34 mouse cellular contexts compared by ENCODE assay signal in genomic region chr11:89071522-89071921, GRCm38 (mm10). TPM values are rescaled to one million over a fixed set of nuclear protein-coding genes. Genes with fewer than 3 reads are reported as not detected.
"Had no signal": no experiment of that assay in that cellular context is flagged by ENCODE, and none has a peak within 500 bp of the region (broad histone marks: within the 10 kb centered on the region; RNA-seq: fewer than 3 reads in every experiment).

No protein-coding gene starts in this region.

- ATAC-seq: forebrain, embryonic 13.5 days; forebrain, embryonic 14.5 days; forebrain, embryonic 15.5 days; forebrain, embryonic 16.5 days; forebrain, postnatal 0 days had no signal

- H3K4me1 ChIP-seq: embryonic facial prominence, embryonic 12.5 days; embryonic facial prominence, embryonic 13.5 days; embryonic facial prominence, embryonic 15.5 days; forebrain, embryonic 13.5 days; forebrain, embryonic 15.5 days had no signal

- H3K27ac ChIP-seq: embryonic facial prominence, embryonic 10.5 days; embryonic facial prominence, embryonic 12.5 days; embryonic facial prominence, embryonic 13.5 days; embryonic facial prominence, embryonic 15.5 days; forebrain, embryonic 10.5 days; forebrain, embryonic 12.5 days; forebrain, embryonic 13.5 days; forebrain, embryonic 15.5 days; gastrocnemius, adult 2 months; heart, adult 2 months had no signal

- DNase-seq: cerebellum, adult 2 months; cerebellum, adult 8-10 months; cerebellum, adult 9-10 months; cerebellum, adult 9-11 months; cerebellum, postnatal 10 days; cerebellum, postnatal 14 days; cerebellum, postnatal 25 days; cerebellum, postnatal 36 days; embryo, embryonic 11 days; forebrain, postnatal 0 days; gastrocnemius, adult 2 months; gastrocnemius, postnatal 10 days; gastrocnemius, postnatal 14 days; gastrocnemius, postnatal 25 days; gastrocnemius, postnatal 36 days; heart, adult 18-20 months; heart, adult 2 months had no signal

- H3K4me3 ChIP-seq: embryonic facial prominence, embryonic 10.5 days; embryonic facial prominence, embryonic 12.5 days; embryonic facial prominence, embryonic 13.5 days; embryonic facial prominence, embryonic 15.5 days; erythroblast, embryonic 14.5 days; forebrain, embryonic 10.5 days; forebrain, embryonic 12.5 days; forebrain, embryonic 13.5 days; forebrain, embryonic 15.5 days; gastrocnemius, adult 2 months; heart, adult 2 months had no signal

- H3K9ac ChIP-seq: embryonic facial prominence, embryonic 12.5 days; embryonic facial prominence, embryonic 13.5 days; embryonic facial prominence, embryonic 15.5 days; forebrain, embryonic 12.5 days; forebrain, embryonic 13.5 days; forebrain, embryonic 15.5 days; forebrain, postnatal 0 days had no signal

- H3K4me2 ChIP-seq: embryonic facial prominence, embryonic 12.5 days; embryonic facial prominence, embryonic 13.5 days; embryonic facial prominence, embryonic 15.5 days; forebrain, embryonic 12.5 days; forebrain, embryonic 13.5 days; forebrain, embryonic 15.5 days had no signal

- H3K27me3 ChIP-seq: embryonic facial prominence, embryonic 12.5 days; embryonic facial prominence, embryonic 13.5 days; embryonic facial prominence, embryonic 15.5 days; forebrain, embryonic 12.5 days; forebrain, embryonic 13.5 days; forebrain, embryonic 15.5 days had no signal

- H3K36me3 ChIP-seq: embryonic facial prominence, embryonic 10.5 days; embryonic facial prominence, embryonic 12.5 days; embryonic facial prominence, embryonic 13.5 days; embryonic facial prominence, embryonic 15.5 days; forebrain, embryonic 10.5 days; forebrain, embryonic 12.5 days; forebrain, embryonic 15.5 days had no signal

- H3K9me3 ChIP-seq: embryonic facial prominence, embryonic 10.5 days; embryonic facial prominence, embryonic 12.5 days; embryonic facial prominence, embryonic 13.5 days; embryonic facial prominence, embryonic 15.5 days; forebrain, embryonic 10.5 days; forebrain, embryonic 12.5 days; forebrain, embryonic 13.5 days; forebrain, embryonic 15.5 days had no signal

RNA-seq across cellular contexts. Expression of gene Gm525, which starts 2.1 kb away (rescaled TPM):
- total RNA-seq: common myeloid progenitor, adult 5-6 weeks; forebrain, postnatal 0 days; gastrocnemius, adult 18-20 months; gastrocnemius, adult 2 months; gastrocnemius, adult 8-10 months; gastrocnemius, postnatal 10 days; gastrocnemius, postnatal 14 days; gastrocnemius, postnatal 25 days; gastrocnemius, postnatal 36 days; granulocyte monocyte progenitor cell, adult 5-6 weeks; heart, adult 18-20 months; heart, adult 2 months had no signal
- polyA plus RNA-seq: embryonic facial prominence, embryonic 10.5 days; embryonic facial prominence, embryonic 11.5 days; erythroblast, embryonic 14.5 days; forebrain, embryonic 10.5 days; forebrain, embryonic 11.5 days; forebrain, embryonic 12.5 days; forebrain, embryonic 13.5 days; forebrain, embryonic 14.5 days; forebrain, embryonic 15.5 days; forebrain, embryonic 16.5 days had no signal

RNA-seq across cellular contexts. Expression of gene Dgke, which starts 4.9 kb away (rescaled TPM):
- polyA plus RNA-seq: erythroblast, embryonic 14.5 days had no signal
